Mouse (Mus musculus): ENCODE measurements around the gene Rnf220.
A peak's percentile ranks its signal among the peaks of the same experiment; 100 is the strongest.

The Rnf220 gene

DNA sequence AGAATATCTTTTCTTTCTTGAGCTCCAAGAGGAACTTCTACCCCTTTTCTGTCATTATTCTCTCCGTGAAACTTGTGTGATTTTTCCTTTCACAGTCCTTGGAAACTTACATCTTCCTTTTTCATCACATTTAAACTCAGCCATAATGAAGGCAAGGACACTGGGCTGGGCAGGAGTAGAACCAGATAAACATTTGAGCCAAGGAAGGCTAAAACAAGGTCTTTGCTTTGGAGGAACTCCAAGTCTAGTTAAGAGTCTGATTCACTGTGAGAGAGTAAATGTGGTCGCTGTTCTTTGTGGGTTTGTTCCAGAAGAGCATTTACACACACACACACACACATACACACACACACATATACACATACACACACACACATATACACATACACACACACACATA is 205.2 kb downstream of the Rnf220 start:
- no peak for DNase-seq

GRCm38 (mm10) chr4:117288927-117289801 is 207.7 kb downstream of the Rnf220 start:
- DNase-seq = peak; percentile 74

DNA sequence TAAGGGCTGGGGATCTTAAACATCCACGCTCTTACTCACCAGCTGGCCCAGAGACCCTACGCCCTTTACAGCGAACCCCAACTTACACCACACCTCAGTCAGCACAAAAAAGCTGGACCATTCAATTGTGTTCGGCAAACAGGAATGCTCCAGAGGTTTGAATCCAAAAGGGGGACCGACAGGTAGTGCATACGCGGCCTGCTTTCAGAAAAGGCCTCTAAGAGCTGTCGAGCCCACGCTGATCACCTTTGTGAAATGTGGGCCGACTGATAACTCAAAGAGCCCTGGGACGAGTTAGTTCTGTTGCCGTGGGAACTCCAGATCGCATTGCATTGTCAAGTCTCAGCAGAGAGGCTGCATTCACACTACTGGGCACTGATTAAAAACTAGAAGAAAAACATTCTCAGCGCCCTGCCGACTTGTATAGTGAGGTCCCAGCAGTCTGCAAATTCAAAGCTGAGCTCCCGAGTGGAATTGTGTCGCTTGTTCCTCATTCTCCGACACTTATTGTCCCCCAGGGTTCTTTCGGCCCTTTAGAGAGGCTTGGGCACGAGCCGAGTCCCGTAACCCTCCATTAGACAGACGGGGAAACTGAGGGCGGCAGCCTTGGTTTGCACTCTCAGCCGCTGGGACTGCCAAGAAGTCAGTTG is 208.4 kb downstream of the Rnf220 start:
- no peak for DNase-seq

GRCm38 (mm10) chr4:117284363-117284762 is 212.5 kb downstream of the Rnf220 start:
- no peak for DNase-seq

DNA sequence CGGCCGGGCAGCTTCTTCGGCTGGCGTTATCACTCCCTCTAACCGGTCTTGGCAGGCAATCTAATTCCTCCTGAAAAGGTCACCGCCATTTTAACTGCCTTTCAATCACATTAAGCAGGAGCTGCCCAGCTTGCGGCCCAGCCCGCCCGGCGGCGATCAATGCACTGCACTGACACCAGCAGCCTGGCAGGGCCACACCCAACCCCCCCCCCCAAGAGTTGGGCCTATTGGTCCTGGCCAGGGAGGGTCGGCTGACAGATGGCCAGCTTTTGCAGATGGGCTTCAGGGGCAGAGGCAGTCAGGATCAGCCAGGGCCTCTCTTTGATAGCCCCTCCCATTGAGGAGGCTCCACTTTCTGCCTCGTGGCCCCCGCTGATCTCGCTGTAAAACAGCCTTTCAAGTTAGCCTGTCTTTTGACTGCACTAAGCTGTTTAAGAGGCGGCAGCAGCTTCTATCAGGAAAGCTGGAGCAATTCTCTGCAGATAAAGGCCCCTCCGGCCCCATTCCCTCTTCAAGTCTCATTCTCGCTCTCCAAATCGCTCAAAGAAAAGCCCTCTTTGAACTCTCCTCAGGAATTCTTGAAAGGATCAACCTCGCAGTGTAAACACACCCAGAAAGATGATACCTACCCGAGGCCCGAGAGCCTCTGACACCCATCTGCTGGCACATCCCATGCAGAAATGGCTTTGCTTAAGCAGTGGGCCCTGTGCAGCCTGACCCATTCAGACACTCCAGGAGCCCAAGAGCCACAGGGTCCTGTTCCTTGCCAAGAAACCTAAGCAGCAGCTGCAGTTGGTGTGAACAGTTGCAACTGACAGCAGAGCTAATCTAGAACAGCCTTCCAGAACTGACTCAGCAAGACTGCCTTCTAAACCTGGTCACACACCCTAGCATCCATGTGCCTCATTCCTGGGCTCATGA is 213.3 kb downstream of the Rnf220 start:
- DNase-seq = no peak

GRCm38 (mm10) chr4:117281090-117281845 is 215.6 kb downstream of the Rnf220 start:
- no peak for DNase-seq

DNA sequence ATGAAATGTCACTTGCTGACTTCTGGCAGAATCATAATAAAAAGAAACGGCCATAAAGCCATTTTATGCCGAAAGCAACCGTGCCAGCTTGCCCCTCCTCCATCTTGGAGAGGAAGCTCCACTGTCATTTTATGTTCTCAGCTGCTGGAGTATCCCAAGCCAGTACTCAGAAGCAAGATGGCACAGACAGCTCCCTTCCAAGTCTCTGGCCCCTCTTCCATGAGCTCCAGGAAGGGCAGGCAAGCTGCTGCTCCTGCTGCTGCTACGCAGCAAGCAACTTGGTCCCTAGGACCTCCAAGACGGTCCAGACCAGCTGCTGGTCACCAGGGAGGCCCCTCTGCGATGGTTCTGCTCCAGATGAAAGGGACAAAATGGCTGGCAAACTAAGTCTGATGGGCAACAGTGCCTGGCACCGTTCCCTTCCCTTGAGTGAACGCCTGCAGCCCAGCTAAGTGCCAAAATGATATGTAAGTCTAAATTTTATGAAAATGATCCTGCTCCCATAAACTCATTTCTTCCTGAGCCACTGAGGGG is 216.4 kb downstream of the Rnf220 start:
- DNase-seq = no peak

DNA sequence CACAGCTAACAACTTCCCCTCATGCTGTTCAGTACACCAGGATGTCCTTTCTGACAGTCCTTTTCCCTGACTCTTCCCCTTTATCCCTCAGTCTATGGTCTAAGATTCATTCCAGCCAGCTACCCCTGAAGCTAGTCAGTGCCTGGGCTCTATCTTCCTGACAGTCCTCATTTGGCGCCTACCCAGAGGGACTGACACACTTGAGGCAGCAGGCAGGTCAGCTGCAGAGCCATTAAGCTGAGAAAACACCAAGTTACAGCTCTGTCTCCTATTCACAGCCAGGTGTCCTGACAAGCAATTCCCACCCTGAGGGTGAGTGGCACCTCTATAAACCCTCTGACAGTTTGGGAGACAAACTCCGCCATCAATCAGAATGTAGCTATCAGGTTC is 217.6 kb downstream of the Rnf220 start:
- DNase-seq = no peak

GRCm38 (mm10) chr4:117278381-117279252 is 218.2 kb downstream of the Rnf220 start:
- no peak for DNase-seq

DNA sequence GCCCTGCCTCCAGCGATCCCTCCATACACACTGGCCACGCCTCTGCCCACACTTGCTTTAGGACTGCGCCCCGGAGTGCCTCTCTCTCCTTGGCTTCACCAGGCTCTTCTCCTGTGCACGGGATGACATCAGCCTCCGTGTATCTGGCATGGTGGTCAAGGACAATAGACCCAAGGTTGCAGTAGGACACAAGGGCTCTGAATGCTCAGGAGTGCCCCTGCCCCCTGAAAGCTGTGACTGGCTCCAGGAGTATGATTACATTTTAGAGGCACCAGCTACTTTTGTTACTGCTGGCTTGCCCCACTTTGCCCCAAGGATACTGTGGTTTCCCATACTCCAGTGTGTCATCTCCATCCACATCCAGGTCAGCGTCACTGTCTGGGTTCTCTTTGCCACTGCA is 219.2 kb downstream of the Rnf220 start:
- DNase-seq = no peak

GRCm38 (mm10) chr4:117277021-117277420 is 219.8 kb downstream of the Rnf220 start:
- DNase-seq = no peak

DNA sequence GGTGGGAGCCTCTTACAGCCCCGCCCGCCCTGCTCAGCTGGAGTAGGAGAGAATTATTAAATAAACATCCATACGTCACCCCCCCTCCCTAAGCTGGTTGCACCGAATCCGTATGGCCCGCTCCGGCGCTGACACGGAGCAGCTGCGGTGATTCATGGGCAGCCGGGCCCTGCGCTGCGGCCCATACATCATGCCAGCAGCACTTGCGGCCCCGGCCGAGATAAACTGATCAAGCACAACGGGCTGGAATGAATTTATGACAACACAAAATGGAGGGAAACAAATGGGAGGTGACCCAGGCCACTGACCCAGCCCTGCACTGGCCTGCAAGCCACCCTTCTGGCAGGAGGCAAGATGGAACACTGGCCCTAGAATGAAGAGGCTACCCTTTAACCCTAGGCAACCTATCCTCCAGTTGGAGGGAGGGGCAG is 220.6 kb downstream of the Rnf220 start:
- DNase-seq = no peak

DNA sequence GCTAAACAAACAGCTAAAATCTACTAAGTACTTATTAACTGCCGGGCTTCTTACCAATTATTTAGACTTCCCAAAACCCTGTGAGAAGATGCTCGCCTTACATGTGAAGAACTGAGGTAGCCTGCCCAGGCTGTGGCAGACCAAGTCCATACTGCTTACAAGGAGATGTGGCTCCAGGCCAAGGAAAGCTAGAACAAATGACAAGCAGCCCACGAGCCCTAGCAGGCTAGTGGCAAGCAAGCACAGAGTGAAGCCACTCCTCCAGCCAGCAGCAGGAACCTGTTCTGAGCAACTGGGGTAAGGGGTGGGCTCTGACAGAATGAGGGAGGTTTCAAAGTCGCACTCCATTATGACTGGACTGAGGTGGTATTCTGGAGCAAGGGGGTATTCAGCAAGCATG is 222.1 kb downstream of the Rnf220 start:
- no peak for DNase-seq

GRCm38 (mm10) chr4:117272459-117272858 is 224.4 kb downstream of the Rnf220 start:
- no peak for DNase-seq

DNA sequence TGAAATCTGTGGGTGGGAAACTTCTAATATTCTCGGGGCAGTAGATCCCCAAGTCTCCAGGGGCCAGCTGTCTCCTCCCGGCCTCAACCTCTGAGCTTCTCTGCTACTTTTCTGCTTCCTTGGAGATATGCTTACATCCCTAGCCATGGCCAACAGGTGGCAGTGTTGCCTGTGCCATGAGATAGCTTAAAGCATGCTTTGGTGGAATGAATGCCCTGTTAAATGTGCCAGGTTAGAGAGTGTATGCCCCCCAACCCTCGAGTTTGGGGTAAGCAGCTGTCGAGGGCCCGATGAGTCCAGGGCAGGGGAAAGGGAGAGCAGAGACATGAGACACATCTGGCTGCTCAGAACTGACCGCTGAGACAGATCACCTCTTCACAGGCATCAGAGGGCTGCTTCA is 226.6 kb downstream of the Rnf220 start:
- DNase-seq = peak; percentile 55

GRCm38 (mm10) chr4:117267831-117268437 is 228.9 kb downstream of the Rnf220 start:
- DNase-seq = no peak

- DNase-seq = peak; percentile 68
These were observed 229.6 kb downstream of the Rnf220 start for GRCm38 (mm10) chr4:117267284-117267683.

- no peak for DNase-seq
These were observed 233.9 kb downstream of the Rnf220 start for GRCm38 (mm10) chr4:117262987-117263386.

GRCm38 (mm10) chr4:117262101-117262913 is 234.5 kb downstream of the Rnf220 start:
- DNase-seq = no peak

- no peak for DNase-seq
These were observed 235.6 kb downstream of the Rnf220 start for GRCm38 (mm10) chr4:117261222-117261621.

Measured in cerebellum, adult 8-10 months (tissue).